Mouse (Mus musculus): ENCODE results near the gene Ttk.

- TF ChIP-seq CTCF (conservative IDR thresholded peaks at IDR 0.05; ENCODE audit: low read length) (no peak), POU5F1 (IDR thresholded peaks at IDR 0.05; ENCODE audit: borderline replicate concordance, low read length) (no peak)
Measured at GRCm38 (mm10) chr9:83893073-83893472, 58.6 kb downstream of the Ttk start.
